Mouse (Mus musculus) adrenal gland, adult (tissue): ENCODE data around the gene Ece1.
"Not testable (repeated sequence)": the region's sequence is repeated elsewhere in the genome, so short reads cannot be mapped to it uniquely, and the experiment has no call there.

Experiments
- DNase-seq, 2 experiments: peaks; one replicate each; pipeline ENCODE4 v3.0.0; 2022 to 2023; ENCODE audit warnings: low spot score in 1 of 2; ENCODE audit not compliant: inconsistent age in 2 of 2

The Ece1 gene

DNA sequence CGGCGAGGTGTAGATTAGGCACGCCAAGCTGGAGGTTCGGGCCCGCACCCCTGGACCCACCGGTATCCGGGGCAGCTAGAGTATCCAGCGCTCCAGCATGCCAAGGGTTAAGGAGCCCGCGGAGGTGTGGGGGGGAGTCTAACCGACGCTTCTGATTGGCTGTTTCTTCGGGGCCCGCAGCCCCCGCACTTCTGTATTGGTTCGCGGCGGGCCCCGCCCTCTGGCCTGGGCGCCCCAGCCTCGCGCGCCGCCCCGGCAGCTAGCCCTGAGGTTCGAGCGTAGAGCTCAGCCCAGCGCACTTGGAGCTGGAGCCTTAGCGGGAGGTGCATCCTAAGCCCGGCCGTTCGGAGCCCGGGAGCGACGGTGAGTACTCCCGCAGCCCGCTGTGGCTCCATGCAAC, at the start of gene Ece1:
TSS of gene Ece1 (plus strand) at position 219 of the 400 bp plus-strand sequence.
- peak; percentile 95 to 98 for DNase-seq

DNA sequence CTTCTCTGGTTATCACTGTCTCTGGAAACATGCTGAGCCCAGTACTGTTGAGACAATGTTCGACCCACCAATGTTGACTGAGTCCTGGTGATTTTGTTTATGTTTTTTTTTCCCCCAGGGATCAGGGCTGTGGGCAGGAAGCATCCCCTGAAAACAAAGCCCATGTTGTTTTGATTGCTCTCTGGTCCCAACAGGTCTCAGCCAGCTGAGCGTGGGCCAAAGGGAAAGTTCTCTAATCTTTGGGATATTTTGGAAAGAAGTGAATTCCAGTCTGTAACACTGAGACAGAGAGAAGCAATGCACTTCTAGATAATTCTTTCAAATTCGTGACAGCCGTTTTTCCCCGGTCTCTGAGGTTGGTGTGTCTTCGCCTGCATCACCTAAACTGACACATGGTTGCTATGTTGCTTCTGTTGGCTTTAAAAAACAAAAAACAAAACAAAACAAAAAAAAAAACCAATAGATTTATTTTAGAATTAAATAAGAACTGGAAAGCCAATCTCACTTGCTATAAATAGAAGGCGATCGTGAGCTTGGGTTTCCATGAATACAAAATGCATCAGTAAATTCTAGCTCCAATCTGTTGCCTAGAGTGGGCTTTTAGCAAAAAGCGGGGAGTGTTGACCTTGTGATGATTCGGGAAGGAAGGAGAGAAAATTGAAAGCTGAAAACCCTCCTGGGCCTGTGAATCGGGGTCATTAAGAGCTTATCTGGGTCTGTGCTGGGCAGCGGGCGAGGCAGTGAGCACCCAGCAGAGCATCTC, 48.9 kb upstream of the Ece1 start:
- no peak for DNase-seq

DNA sequence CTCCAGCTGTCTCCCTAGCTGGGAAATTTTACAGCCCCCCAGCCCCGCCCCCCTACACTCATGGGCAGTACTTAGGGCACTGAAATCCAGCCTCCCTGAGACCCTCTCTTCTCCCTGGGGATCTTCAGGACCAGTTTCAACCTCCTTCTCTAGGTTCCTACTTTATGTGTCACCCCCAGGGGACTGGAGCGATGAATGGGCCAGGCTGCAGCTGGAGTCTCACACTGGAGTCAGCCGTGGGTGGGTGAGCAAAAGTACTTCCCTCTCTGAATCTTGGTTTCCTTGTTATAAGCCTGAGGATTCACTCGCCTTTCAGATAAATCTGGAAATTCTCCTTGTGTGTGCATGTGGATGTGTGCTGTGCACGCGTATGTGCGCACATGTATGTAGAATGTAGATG, 47.9 kb upstream of the Ece1 start:
- no peak for DNase-seq

DNA sequence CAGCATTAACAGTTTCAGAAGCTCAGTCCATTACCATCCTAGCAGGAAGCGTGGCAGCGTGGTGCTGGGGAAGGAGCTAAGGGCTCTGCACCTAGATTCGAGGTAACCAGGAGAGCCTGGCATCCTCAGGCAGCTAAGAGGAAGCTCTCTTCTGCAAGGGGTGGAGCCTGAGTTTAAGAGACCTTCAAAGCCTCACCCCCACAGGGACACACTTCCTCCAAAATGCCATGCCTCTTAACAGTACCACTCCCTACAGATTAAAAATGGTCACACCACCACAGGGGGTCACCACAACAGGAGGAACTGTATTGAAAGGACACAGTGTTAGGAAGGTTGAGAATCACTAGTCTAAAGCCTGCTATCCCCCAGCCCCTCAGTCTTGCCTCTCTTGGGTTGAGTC, 46.6 kb upstream of the Ece1 start:
- DNase-seq: no peak

DNA sequence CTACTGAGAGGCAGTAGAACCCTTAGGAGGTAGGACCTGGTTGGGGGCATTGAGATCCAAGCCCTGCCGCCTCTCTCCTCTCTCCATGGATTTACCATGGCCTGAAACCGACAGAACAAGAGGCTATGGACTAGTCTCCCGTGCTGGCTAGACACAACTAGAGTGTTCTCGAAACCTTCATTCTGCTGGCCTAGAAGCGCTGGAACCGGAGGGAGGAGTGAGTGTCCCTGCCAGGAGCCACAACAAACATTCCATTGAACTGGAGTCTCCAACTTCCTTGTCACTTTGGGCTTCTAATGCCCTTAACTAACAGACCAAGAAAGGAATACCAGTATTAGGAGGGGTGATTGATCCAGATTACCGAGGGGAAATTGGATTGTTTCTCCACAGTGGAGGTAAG, 45.8 kb upstream of the Ece1 start:
- no peak for DNase-seq

DNA sequence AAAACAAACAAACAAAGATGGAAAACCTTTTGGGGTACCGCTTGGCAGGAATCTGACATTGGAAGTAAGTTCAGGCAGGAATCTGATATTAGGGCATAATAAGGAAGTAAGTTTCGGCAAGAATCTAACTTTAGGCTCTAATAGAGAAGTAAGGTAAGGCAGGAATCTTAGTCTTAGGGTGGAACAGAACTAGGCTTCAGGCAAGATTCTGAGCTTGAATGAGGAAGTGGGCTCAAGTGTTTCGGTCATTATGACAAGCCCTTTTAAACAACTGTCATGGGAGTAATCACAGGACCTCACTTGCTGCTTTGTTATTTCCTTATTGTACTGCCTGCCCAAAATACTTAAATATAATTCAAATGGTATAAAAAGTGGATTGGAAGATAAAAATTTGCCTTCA, 43.7 kb upstream of the Ece1 start:
- no peak for DNase-seq

DNA sequence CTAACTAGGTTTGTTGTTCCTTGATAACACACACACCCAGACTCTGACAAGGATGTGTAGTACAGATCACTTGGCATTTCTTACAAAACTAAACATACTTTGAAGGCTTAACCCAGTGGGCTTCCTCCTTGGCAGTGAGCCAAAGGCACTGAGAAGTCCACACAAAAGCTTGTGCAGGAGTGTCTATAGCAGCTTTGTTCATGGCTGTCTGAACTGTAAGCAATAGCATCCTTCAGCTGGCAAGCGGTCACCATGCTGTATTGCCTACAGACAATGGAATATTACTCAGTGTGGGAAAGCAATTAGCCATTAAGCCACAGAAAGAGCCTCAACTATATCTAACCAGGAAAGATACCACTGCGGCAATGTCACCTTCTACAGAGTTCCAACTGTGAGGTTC, 42.5 kb upstream of the Ece1 start:
- DNase-seq: no peak

DNA sequence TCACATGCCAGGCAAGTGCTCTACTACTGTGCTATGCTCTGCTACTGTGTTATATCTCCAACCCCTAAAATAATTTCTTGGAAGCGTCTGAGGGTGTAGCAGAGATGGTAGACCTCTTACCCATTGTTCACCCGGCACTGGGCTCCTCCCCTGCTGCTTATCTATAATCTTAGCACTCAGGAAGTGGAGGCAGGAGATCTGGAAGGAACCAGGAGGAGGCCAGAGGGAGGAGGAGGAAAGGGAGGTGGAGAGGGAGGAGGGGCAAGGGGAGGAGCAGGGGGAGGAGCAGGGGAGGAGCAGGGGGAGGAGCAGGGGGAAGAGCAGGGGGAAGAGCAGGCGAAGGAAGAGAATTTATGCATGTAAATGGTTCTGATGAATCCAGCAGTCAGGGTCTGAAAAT, 41.3 kb upstream of the Ece1 start:
- DNase-seq: no peak

DNA sequence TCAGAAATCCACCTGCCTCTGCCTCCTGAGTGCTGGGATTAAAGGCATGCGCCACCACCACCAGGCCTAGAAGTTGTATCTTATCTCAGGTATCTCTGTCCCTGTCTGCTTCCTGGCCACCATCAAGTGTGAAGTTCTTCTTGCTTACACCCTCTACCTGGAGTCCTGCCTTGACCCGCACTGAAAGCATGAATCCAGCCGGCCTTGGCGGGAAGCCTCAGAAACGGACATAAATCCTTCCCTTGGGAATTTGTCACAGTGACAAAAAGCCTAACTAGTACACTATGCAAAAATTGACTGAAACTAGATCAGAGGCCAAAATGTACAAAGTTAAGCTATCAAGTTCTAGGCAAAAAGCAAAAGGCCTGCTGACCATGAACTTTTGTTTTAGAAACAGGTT, 39.5 kb upstream of the Ece1 start:
- DNase-seq: peak; percentile 50 to 56

DNA sequence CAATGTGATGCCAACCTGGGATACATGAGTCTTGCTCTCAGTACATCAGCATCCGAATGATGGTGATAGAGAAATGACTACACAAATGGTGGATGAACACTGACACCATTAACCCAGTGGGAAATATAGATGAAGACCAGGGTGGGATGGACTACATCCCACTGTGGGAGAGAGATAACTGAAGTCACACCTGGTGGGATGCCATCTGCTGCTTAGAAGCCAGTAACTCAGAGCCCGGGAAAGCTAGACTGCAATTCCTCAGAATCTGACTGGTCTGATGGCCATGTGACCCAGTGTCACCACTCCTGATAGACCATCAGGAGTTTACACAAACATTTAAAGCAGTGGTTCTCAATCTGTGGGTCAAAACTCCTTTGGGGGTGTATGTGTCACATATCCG, 38.5 kb upstream of the Ece1 start:
- DNase-seq: no peak

DNA sequence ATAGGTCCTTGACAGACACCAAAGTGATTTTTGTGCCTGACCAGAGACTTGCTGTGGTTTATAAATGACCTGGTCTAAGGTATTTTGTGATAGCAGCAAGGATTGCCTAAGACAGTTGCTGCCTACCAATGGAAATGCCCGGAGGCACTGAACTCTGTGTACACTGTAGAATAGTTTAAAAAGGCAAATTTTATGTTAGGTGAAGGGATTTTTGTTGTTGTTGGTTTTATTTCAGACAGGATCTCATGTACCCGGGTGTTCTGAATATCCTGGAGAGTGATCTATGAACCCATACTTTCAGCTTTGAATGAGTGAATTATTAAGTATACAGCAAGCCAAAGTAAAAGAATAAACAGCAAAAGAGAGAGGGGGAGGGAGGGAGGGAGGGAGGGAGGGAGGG, 37.2 kb upstream of the Ece1 start:
- DNase-seq: no peak

DNA sequence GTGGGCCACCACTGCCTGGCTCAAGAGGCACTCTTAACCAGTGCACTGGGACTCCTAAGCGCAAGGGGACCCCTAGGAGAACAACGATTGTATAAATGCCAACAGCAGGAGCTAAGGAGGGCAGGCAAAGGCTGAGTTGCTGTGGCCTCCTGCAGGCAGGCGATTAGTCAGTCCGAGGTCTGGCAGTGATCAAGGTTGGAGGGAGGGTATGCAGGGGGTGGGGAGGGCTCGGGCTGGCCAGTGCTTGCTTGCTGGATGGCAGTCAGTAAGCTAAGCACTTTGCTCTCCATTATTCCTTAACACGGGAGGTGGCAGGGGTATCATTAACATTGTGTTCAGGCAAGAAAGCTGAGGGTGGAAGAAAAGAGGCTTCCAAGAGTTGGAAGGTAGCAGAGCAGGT, 31.7 kb upstream of the Ece1 start:
- DNase-seq: peak; percentile 59 to 74

DNA sequence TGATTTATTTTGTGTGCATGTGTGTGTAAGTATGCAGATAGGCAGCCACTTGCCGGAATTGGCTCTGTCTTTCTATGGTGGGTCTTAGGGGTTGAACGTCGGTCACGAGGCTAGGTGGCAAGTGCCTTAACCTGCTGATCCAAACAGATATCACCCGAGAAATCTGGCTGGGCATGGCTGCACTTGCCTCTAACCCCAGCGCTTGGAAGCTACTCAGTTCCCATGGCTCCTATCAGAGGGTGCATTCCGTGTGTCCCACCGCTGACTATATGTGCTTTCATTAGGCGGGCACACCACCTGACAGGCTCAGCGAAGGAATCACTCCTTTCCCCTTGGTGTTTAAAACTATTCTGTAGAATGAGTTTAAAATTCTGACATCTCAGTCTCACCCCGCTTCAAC, 30.4 kb upstream of the Ece1 start:
- no peak for DNase-seq

DNA sequence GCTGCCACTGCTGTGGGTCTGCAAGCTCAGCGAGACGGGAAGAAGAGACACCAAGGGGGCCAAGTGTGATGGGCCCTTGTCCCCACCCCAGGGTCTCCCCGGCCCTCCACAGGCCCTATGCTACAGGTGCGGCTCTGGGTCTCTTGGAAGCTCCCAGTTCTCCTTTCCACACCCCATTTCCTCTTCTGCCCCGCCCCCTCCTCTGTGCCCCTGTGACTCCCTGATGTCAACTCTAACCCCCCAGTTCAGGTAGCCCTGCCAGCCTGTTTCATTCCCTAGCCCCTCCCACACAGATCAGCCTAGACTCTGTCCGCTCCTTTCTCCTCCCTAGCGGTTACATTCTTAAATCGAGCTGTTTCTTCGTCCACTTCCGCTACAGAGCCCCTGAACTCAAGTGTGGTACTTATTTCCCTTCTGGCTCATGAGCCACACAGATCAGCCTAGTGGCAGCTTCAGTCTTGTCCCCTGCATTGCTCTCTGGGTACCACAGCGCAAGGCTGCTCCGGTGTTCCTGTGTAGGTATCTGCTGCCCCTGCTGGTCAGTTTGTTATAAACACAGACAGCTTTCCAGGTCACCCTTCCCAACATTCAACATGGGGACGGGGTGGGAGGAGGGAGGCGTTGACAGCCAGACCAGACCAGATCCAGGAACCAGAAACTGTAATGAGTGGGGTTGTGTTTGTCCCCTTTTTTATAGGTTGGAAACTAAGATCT, 26.3 kb upstream of the Ece1 start:
- peak; percentile 84 to 93 for DNase-seq

DNA sequence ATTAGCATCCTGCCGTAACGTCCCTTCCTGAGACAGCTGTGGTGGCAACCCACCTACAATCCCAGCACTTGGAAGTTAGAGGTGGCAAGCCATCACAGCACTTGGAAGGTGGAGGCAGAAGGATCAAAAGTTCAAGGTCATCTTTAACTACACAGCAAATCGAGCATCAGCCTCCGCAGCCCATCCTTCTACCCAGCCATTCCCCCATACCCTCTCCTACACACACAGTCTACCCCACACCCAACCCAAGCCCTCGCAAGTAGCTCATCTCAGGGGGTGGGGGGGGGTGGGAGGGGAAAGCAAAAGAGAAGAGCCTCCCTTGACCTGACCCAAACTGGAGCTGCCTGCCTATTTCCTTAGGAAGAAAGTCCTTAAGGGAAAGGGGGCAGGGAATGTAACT, 25.3 kb upstream of the Ece1 start:
- no peak for DNase-seq

DNA sequence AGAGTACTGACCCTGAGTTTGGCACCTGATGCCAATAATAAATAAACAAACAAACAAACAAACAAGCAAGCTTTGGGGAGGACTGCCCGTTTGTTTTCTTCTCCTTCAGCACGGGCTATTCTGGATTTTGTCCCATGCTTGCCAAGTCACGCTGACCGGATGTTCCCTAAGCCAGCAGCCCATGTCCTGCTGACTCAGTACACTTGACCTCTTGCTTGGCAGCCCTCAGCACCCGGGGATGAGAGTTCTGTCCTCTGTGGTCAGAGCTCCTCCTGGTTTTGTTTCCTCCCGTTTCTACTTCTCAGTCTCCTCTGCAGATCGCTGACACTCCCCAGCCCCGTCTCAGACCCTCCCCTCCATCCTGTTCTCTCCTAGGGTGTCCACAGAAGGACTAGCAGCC, 24.2 kb upstream of the Ece1 start:
- DNase-seq: peak; percentile 86 to 89

DNA sequence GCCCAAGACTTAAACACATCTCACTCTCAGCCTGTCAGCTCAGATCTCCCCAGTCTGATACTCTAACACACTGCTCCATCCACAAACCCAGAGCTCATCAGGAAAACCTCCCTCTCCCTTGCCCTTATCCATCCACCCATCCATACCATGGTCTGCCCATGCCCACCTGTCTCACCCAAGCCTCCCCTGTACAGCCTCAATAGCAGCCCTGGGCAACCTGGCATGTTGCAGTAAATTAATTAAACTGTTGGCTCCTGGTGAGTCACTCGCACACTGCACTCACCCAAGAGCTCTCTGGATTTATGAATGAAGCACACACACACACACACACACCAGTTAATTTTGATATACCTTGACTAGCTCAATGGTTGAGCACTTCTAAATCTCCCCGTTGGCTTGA, 23.2 kb upstream of the Ece1 start:
- peak in 1 of 2 experiments; percentile 61 for DNase-seq

DNA sequence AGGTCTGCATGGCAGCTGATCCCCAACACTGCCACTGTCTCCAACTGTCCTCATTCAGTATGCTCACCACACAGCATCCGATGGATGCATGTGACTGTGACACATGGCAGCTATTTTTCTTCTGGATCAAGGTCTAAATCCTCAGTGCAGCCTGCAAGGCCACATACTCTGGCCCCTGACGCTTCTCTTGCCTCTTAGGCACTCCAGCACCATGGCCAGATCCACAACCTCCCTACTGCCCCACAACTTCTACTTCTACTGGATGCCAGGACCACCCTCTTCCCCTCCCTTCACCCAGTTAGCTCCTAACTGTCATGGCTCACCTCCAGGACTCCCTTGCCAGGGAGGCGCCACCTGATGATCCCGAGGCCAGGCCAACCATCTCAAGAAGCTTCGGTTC, 22.6 kb upstream of the Ece1 start:
- DNase-seq: peak; percentile 74 to 86

DNA sequence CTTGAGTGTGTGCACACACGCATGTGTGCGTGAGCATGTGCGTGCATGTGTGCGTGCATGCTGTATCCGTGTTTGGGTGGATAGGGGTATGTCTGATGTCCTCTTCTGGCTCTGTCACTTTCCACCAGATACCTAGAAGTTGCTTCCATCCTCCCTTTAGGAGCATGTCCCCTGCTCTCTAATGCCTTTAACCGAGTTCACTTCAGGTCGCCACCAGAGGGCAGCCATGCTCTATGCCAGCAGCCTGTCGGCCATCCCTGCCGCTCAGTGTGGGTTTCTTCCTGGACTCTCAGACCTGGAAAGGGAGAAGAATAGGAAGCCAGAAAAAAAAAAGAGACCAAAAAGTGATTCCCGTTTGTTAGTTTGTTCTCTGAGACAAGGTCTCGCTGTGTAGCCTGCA, 17.4 kb upstream of the Ece1 start:
- DNase-seq: peak; percentile 71 to 88

DNA sequence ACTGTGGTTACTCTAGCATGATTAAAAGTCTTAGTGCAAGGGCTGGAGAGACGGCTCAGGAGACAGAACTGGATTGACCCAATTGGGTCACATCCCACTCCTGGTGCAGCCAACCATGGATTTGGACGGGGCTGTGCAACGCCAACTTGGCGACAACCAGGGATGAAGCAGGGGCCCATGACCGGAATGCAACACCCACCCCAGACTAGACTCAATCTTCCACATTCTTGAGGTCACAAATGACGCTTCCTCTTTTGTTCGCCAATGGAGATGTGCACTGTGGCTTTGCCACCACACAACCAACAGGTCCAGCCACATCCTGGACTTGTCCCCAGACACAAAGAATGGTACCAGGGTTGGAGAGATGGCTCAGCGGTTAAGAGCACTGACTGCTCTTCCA, 14.4 kb upstream of the Ece1 start:
- DNase-seq: not testable (repeated sequence)

DNA sequence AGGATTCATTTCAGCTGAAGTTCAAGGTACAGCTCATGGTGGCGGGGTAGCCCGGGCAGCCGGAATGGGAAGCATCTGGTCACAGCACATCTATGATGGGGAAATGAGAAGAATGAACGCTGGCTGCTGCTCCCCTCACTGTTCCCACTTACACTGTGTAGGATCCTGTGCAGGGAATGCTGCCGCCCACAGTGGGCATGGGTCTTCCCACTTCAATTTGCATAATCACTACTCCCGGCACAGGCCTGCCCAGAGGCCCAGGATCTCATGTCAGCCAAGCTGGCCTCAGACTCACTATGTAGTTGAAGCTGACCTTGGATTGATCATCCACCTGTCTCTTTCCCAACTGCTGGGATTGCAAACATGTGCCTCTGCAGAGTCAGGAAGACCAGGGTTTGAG, 11.9 kb upstream of the Ece1 start:
- no peak for DNase-seq

DNA sequence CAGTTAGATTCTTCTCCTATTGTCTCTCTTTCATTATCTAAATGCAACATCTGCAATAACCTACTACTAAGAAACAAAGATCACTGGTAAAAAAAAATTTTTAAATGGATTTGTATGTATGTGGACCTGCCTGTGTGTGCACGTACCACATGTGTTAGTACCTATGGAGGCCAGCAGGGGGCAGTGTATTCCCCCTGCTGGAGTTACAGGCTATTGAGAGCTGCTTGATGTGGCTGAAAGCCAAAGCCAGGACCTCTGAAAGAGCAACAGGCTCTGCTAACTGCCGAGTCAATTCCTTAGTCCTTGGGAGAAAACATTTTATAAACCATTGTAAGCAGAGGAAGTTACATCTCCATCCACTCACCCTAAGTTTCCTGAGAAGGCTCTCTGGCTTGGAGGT, 10.6 kb upstream of the Ece1 start:
- DNase-seq: peak; percentile 81 to 87

DNA sequence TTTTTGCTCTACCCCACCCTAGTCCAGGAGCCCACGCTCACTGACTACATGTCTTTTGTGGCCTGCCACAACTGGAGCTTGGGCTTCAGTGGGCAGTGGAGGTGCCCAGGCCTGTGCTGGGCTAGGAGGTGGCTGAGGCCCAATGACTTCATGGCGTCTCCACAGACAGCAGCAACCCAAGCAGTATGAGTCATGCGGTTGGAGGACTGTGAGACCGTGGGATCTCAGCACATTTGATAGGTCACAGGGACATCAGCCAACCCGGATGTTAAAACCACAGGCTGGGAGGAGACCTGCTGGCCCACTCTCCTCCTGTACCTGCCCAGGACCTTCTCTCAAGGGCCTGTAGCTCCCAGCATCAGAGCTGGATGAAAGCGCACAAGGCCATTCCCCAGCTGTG, 8.2 kb upstream of the Ece1 start:
- peak; percentile 81 to 92 for DNase-seq
